Mouse (Mus musculus): Measurements from ENCODE around the gene Actr2. TPM values are rescaled to one million over a fixed set of nuclear protein-coding genes. Genes with fewer than 3 reads are reported as not detected.

The Actr2 gene
- polyA plus RNA-seq (2017; shearing (Covaris generic)) = 100 to 1,000 TPM; 150 to 153 TPM

DNA sequence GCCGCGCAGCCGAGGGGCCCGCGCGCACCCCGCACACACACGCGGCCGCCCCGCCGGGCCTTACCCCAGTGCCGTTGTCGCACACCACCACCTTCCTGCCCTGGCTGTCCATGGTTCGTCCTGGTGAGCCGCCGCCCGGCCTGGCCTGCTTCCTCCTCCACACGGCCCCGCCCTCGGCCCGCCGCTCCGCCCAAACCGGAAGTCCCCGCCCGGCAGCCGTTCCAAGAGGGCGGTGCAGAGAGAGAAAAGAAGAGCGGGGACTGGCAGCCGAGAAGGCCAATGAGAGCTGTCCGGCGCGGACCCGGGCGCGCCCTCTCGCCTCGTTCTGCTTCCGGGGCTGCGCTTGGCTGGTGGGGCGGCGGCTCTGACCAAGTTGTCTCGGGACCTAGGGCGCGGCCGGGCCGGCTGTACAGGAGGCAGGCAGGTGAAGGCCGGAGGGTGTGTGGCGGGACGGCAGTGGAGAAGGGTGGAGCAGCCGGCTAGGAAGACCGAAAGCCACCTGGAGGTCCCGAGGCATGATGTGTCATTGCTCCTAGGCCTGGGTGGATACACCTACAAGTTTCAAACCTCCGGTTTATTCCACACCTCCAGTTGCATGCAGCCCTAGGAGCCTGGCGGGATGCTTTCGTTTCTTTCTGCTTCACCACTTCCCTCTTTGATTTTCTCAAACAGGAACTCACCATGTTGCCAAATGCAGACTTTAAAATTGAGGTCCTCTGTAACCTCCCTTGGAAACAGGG lies at the start of gene Actr2:
Gene Actr2 (minus strand): TSS at position 173 of the 740 bp plus-strand sequence.

Other genes with a start within 250 kb of the Actr2 start
- gene Spred2, start 188.5 kb downstream of the Actr2 start, polyA plus RNA-seq (2017; shearing (Covaris generic)) = 1 to 10 TPM; 3.7 to 4.4 TPM
- gene Rab1a, start 88.5 kb upstream of the Actr2 start, polyA plus RNA-seq (2017; shearing (Covaris generic)) = 100 to 1,000 TPM; 107 to 118 TPM
- 10 to 100 TPM; 22.3 to 28.2 TPM for gene Cep68, start 136.5 kb upstream of the Actr2 start, polyA plus RNA-seq (2017; shearing (Covaris generic))
- under 1 TPM; 0.18 to 0.33 TPM for gene Slc1a4, start 219.8 kb upstream of the Actr2 start, polyA plus RNA-seq (2017; shearing (Covaris generic))